Mouse (Mus musculus) E14TG2a.4 (cell line): ENCODE measurements at regions not wholly inside any gene's neighbourhood (a gene's known extent, or its start where the extent isn't known, plus 50 kb on each side); places are given as distances from the start of the nearest gene placed in this dataset.

Source experiments
- H3K27me3 ChIP-seq: 2 replicates; pipeline ENCODE4 v1.6.1; 2014; ENCODE audit warnings: low read length, control low read depth; ENCODE audit not compliant: insufficient read depth
- H3K36me3 ChIP-seq: 2 replicates; pipeline ENCODE4 v1.6.1; 2014; ENCODE audit warnings: low read length, control low read depth; ENCODE audit not compliant: insufficient read depth
- H3K4me1 ChIP-seq: replicated peaks from 2 replicates; pipeline ENCODE4 v1.6.1; 2014; ENCODE audit warnings: low read depth, low read length, control low read depth
- H3K4me3 ChIP-seq: replicated peaks from 2 replicates; pipeline ENCODE4 v1.5.1; 2014; ENCODE audit warnings: mild to moderate bottlenecking, low read length
- H3K9me3 ChIP-seq: 2 replicates; pipeline ENCODE4 v1.6.1; 2014; ENCODE audit warnings: low read length, control low read depth
- CTCF ChIP-seq: conservative IDR thresholded peaks from 2 replicates; pipeline ENCODE4 v1.5.1; 2014; ENCODE audit warnings: low read length
- NANOG ChIP-seq: IDR thresholded peaks from 2 replicates; pipeline ENCODE4 v1.6.1; 2014; ENCODE audit warnings: borderline replicate concordance, low read length, mixed read lengths
- POU5F1 ChIP-seq: IDR thresholded peaks from 2 replicates; pipeline ENCODE4 v1.6.1; 2014; ENCODE audit warnings: low read length, borderline replicate concordance

- Histone ChIP-seq H3K36me3 (no peaks in the 10 kb centered on the region), H3K4me1 (peaks cover 3% of the 10 kb centered on the region; the same call in 1 of the 2 replicates), H3K9me3 (no peaks in the 10 kb centered on the region), H3K4me3 (no peak overlapping the region), H3K27me3 (peaks cover 5% of the 10 kb centered on the region; the same call in 1 of the 2 replicates)
- TF ChIP-seq CTCF (no peak), NANOG (no peak), POU5F1 (no peak)
Observed at GRCm38 (mm10) chr12:17601245-17602023, 56.8 kb downstream of the Odc1 start.

GRCm38 (mm10) chr12:17603576-17603975 lies 59.0 kb downstream of the Odc1 start:
- Histone ChIP-seq H3K36me3 (no peaks in the 10 kb centered on the region), H3K27me3 (no peaks in the 10 kb centered on the region; the same call in 1 of the 2 replicates), H3K9me3 (no peaks in the 10 kb centered on the region), H3K4me3 (no peak overlapping the region), H3K4me1 (peaks cover 3% of the 10 kb centered on the region; the same call in 1 of the 2 replicates)
- no peak for TF ChIP-seq POU5F1
- TF ChIP-seq NANOG: no peak
- TF ChIP-seq CTCF: no peak

GRCm38 (mm10) chr12:17610384-17610783 lies 65.8 kb downstream of the Odc1 start:
- Histone ChIP-seq H3K4me1 (no peaks in the 10 kb centered on the region), H3K9me3 (no peaks in the 10 kb centered on the region), H3K27me3 (peaks cover 4% of the 10 kb centered on the region; the same call in 1 of the 2 replicates), H3K4me3 (no peak overlapping the region), H3K36me3 (no peaks in the 10 kb centered on the region)
- TF ChIP-seq CTCF (no peak), POU5F1 (no peak), NANOG (no peak)

DNA sequence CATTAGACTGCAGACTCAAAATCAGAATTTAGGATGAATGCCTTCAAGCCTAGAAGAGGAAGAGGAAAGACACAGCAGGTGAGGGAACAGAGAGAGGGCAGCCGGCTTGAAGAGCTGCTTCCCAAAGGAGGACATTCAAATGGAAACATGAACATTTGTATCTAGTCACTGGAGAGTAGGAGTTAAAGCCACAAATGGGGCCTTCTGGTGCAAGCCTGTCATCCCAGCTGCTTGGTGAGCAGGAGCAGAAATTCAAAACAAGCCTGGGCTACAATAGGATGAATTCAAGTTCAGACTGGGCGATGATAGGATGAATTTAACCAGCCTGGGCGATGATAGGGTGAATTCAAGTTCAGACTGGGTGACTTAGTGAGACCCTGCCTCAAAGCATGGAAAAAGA lies 67.4 kb downstream of the Odc1 start:
- H3K36me3 ChIP-seq: no peaks in the 10 kb centered on the region
- H3K4me3 ChIP-seq: no peak overlapping the region
- peaks cover 4% of the 10 kb centered on the region; the same call in 1 of the 2 replicates for H3K27me3 ChIP-seq
- H3K9me3 ChIP-seq: peaks cover 2% of the 10 kb centered on the region; the same call in 1 of the 2 replicates
- no peaks in the 10 kb centered on the region for H3K4me1 ChIP-seq
- TF ChIP-seq NANOG (no peak), POU5F1 (no peak), CTCF (no peak)

GRCm38 (mm10) chr12:17618300-17618699 lies 72.4 kb upstream of the Hpcal1 start:
- no peak for TF ChIP-seq POU5F1
- TF ChIP-seq NANOG: no peak
- no peak for TF ChIP-seq CTCF
- no peaks in the 10 kb centered on the region for H3K36me3 ChIP-seq
- H3K9me3 ChIP-seq: peaks cover 3% of the 10 kb centered on the region; the same call in 1 of the 2 replicates
- H3K4me1 ChIP-seq: peaks cover 25% of the 10 kb centered on the region
- peaks cover 9% of the 10 kb centered on the region for H3K27me3 ChIP-seq
- no peak overlapping the region for H3K4me3 ChIP-seq

- TF ChIP-seq POU5F1 (no peak), NANOG (no peak), CTCF (no peak)
- Histone ChIP-seq H3K4me1 (peaks cover 29% of the 10 kb centered on the region), H3K4me3 (no peak overlapping the region), H3K27me3 (peaks cover 23% of the 10 kb centered on the region), H3K9me3 (peaks cover 3% of the 10 kb centered on the region; the same call in 1 of the 2 replicates), H3K36me3 (no peaks in the 10 kb centered on the region)
Observed at GRCm38 (mm10) chr12:17620226-17620625, 70.4 kb upstream of the Hpcal1 start.

DNA sequence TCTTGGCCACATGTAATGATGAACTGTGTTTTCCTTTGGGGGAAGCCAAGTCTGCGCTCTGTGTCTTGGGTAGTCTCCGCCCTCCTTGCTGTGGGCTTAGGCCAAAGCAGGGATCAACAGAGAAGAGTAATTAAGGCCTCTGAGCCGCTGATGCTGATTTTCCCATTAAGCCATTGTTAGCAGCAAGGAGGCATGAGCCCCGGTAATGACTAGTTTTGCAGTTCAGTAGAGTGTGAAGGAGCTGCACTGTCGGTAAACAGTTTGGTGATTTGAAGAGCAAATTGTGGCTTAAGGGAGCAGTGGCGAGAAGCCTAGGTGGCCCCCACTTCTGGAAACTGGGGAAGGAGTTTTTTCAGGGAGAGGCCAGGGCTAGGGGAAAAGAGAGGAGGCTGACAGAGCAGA lies 69.2 kb upstream of the Hpcal1 start:
- TF ChIP-seq POU5F1 (no peak), NANOG (no peak), CTCF (no peak)
- Histone ChIP-seq H3K4me1 (peaks cover 34% of the 10 kb centered on the region), H3K4me3 (no peak overlapping the region), H3K9me3 (peaks cover 3% of the 10 kb centered on the region; the same call in 1 of the 2 replicates), H3K36me3 (no peaks in the 10 kb centered on the region), H3K27me3 (peaks cover 36% of the 10 kb centered on the region)

DNA sequence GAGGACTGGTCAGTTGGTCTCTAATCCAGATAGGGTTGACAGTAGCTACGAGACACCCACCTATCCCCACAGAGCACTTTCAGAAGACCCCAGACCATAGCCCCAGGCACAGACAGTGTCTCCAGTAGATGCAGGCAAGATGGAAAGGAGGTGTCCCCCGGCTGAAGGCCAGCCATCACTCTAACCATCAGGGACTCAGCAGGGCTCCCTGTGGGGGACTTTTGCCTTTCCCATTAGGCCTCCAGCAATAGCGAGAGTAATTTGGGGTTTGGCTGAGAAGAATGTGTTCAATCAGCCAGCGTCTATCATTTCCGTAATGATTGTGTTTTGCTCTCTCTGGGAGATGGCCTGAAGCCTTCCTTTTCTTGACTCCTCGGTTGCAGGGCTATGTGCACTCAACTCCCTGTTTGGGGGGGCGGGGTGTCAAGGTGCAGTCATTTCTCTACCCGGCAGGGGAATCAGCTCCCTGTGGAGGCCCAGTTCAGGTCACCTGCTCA lies 68.1 kb upstream of the Hpcal1 start:
- H3K9me3 ChIP-seq: no peaks in the 10 kb centered on the region
- H3K4me3 ChIP-seq: no peak overlapping the region
- no peaks in the 10 kb centered on the region for H3K36me3 ChIP-seq
- H3K27me3 ChIP-seq: peaks cover 43% of the 10 kb centered on the region
- no peak for TF ChIP-seq POU5F1
- TF ChIP-seq NANOG: peak; percentile 98
- peaks cover 34% of the 10 kb centered on the region for H3K4me1 ChIP-seq
